Mouse (Mus musculus) thymus, adult 2 months (tissue): ENCODE results near the gene Ckap5.

Source experiments
- CTCF ChIP-seq: fragments of 200-500 bp; IDR thresholded peaks from 2 replicates; pipeline ENCODE4 v1.5.1; 2012; ENCODE audit warnings: mild to moderate bottlenecking, control low read depth, low read length, moderate library complexity, borderline replicate concordance; ENCODE audit not compliant: control insufficient read depth, poor library complexity, insufficient read depth; ENCODE audit errors: extremely low read depth
- POLR2A ChIP-seq: fragments of 200-500 bp; IDR thresholded peaks from 2 replicates; pipeline ENCODE4 v1.6.1; 2012; ENCODE audit warnings: mild to moderate bottlenecking, low read length, control low read depth, moderate library complexity; ENCODE audit not compliant: control insufficient read depth, poor library complexity, insufficient read depth; ENCODE audit errors: extremely low read depth

GRCm38 (mm10) chr2:91600475-91600874, 73.9 kb downstream of the Ckap5 start:
- no peak for TF ChIP-seq CTCF
- TF ChIP-seq POLR2A = no peak
